9 mouse cellular contexts compared by ENCODE assay signal in the genomic region with DNA sequence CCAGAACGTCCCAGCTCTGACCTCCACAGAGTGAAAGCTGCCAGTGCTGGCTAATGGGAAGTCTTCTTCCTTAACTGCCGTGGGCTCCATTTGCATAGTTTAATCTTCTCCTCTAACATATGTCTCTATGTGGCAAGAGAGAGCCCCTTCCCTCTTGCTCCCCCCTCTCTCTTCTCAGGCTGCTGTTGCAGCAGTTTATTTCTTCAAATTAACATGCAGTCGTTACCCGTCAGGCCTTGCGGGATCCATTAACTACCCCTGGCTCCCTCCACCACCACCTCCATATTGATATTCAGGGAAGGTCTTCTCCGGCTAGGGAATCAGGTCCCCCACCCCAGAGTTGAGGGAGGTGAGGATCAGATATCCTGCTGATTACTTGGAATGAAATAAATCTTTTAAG. TPM values are rescaled to one million over a fixed set of nuclear protein-coding genes. Genes with fewer than 3 reads are reported as not detected.
DNase-seq lines count a peak whose midpoint lies in the region; ATAC-seq and TF ChIP-seq lines count a peak whose summit lies in the region.
"Had no signal": no experiment of that assay in that cellular context is flagged by ENCODE, and none has a peak within 500 bp of the region (broad histone marks: within the 10 kb centered on the region; RNA-seq: fewer than 3 reads in every experiment).

No protein-coding gene starts in this region.

- H3K36me3 ChIP-seq in embryonic facial prominence, embryonic 12.5 days, result peaks cover 23% of the 10 kb centered on the region
- H3K36me3 ChIP-seq in embryonic facial prominence, embryonic 15.5 days, result peaks cover 31% of the 10 kb centered on the region; the same call in 1 of the 2 replicates
- peaks cover 24% of the 10 kb centered on the region for H3K36me3 ChIP-seq in hindbrain, embryonic 14.5 days (replicated peaks; ENCODE audit: control insufficient read depth, insufficient read depth)
- peaks cover 29% of the 10 kb centered on the region for H3K36me3 ChIP-seq in midbrain, embryonic 13.5 days

- H3K27me3 ChIP-seq in embryonic facial prominence, embryonic 12.5 days, result no peaks in the 10 kb centered on the region
- no peaks in the 10 kb centered on the region for H3K27me3 ChIP-seq in embryonic facial prominence, embryonic 15.5 days
- no peaks in the 10 kb centered on the region for H3K27me3 ChIP-seq in hindbrain, embryonic 14.5 days (ENCODE audit: control insufficient read depth, insufficient read depth, low read length)
- H3K27me3 ChIP-seq in midbrain, embryonic 13.5 days, result no peaks in the 10 kb centered on the region

- ATAC-seq in embryonic facial prominence, embryonic 12.5 days (ENCODE audit: insufficient number of reproducible peaks, insufficient read depth, low FRiP score, low TSS enrichment), result no peak
- ATAC-seq in embryonic facial prominence, embryonic 15.5 days (ENCODE audit: insufficient number of reproducible peaks, low FRiP score, low TSS enrichment, low read depth), result no peak
- no peak; the same call in 1 of the 2 replicates for ATAC-seq in hindbrain, embryonic 14.5 days (ENCODE audit: low FRiP score)
- no peak for ATAC-seq in midbrain, embryonic 13.5 days

- no peaks in the 10 kb centered on the region for H3K9me3 ChIP-seq in embryonic facial prominence, embryonic 12.5 days
- H3K9me3 ChIP-seq in embryonic facial prominence, embryonic 15.5 days (replicated peaks), result no peaks in the 10 kb centered on the region
- H3K9me3 ChIP-seq in hindbrain, embryonic 14.5 days (ENCODE audit: control insufficient read depth, low read length), result no peaks in the 10 kb centered on the region
- no peaks in the 10 kb centered on the region for H3K9me3 ChIP-seq in midbrain, embryonic 13.5 days

- peak overlapping the region; percentile 85 for H3K27ac ChIP-seq in embryonic facial prominence, embryonic 12.5 days
- H3K27ac ChIP-seq in embryonic facial prominence, embryonic 15.5 days (replicated peaks), result 0 out of 2 replicates have a peak overlapping the region, but pooled peaks have one; percentile 39
- H3K27ac ChIP-seq in hindbrain, embryonic 14.5 days, result peak overlapping the region; percentile 98
- H3K27ac ChIP-seq in midbrain, embryonic 13.5 days, result peak overlapping the region; percentile 99
- no peak overlapping the region for H3K27ac ChIP-seq in gastrocnemius, adult 2 months

- H3K9ac ChIP-seq in embryonic facial prominence, embryonic 12.5 days, result no peak overlapping the region
- H3K9ac ChIP-seq in embryonic facial prominence, embryonic 15.5 days, result no peak overlapping the region
- H3K9ac ChIP-seq in hindbrain, embryonic 14.5 days, result no peak overlapping the region; the same call in 1 of the 2 replicates
- H3K9ac ChIP-seq in midbrain, embryonic 13.5 days (replicated peaks), result peak overlapping the region; percentile 43; the same call in 1 of the 2 replicates

- no peak overlapping the region for H3K4me2 ChIP-seq in embryonic facial prominence, embryonic 12.5 days (replicated peaks)
- H3K4me2 ChIP-seq in embryonic facial prominence, embryonic 15.5 days (replicated peaks), result no peak overlapping the region
- H3K4me2 ChIP-seq in hindbrain, embryonic 14.5 days (replicated peaks), result no peak overlapping the region
- H3K4me2 ChIP-seq in midbrain, embryonic 13.5 days (replicated peaks), result no peak overlapping the region

- DNase-seq in hindbrain, embryonic 14.5 days (ENCODE audit: low spot score), result no peak
- no peak for DNase-seq in retina, embryonic 14.5 days (ENCODE audit: low spot score)
- no peak for DNase-seq in gastrocnemius, adult 2 months
- no peak for DNase-seq in layer of hippocampus, adult 18-20 months (ENCODE audit: low spot score in 2 of 2)
- DNase-seq: liver had no signal

- TF ChIP-seq CTCF in gastrocnemius, adult 2 months (IDR thresholded peaks at IDR 0.05), result no peak

- H3K4me1 ChIP-seq in embryonic facial prominence, embryonic 12.5 days, result peaks cover 72% of the 10 kb centered on the region
- peaks cover 66% of the 10 kb centered on the region for H3K4me1 ChIP-seq in embryonic facial prominence, embryonic 15.5 days
- peaks cover 71% of the 10 kb centered on the region for H3K4me1 ChIP-seq in hindbrain, embryonic 14.5 days (replicated peaks; ENCODE audit: control insufficient read depth, insufficient read depth, low read length)
- peaks cover 75% of the 10 kb centered on the region for H3K4me1 ChIP-seq in midbrain, embryonic 13.5 days (replicated peaks)

- no peak overlapping the region for H3K4me3 ChIP-seq in embryonic facial prominence, embryonic 12.5 days
- H3K4me3 ChIP-seq in embryonic facial prominence, embryonic 15.5 days (replicated peaks), result no peak overlapping the region
- no peak overlapping the region for H3K4me3 ChIP-seq in hindbrain, embryonic 14.5 days (replicated peaks; ENCODE audit: low read length)
- no peak overlapping the region for H3K4me3 ChIP-seq in midbrain, embryonic 13.5 days (replicated peaks)
- no peak overlapping the region for H3K4me3 ChIP-seq in gastrocnemius, adult 2 months

- WGBS in embryonic facial prominence, embryonic 12.5 days, result 46% methylated on average over 6 of the region's 6 CpGs
- 43% methylated on average over 6 of the region's 6 CpGs for WGBS in embryonic facial prominence, embryonic 15.5 days
- 37% methylated on average over 6 of the region's 6 CpGs for WGBS in hindbrain, embryonic 14.5 days
- 38% methylated on average over 6 of the region's 6 CpGs for WGBS in midbrain, embryonic 13.5 days

- intact Hi-C loops in gastrocnemius, adult 2 months (cut with DNase I), result no loop called here

RNA-seq across cellular contexts. Expression of gene Gpr84, which starts 13.1 kb away (rescaled TPM):
- 0.47 and 0.67 TPM in 2 replicates for polyA plus RNA-seq in embryonic facial prominence, embryonic 12.5 days (2016; fragmentation: Nextera tagmentation; extraction: Ambion mirVana)
- polyA plus RNA-seq in embryonic facial prominence, embryonic 15.5 days (2015; fragmentation: Nextera tagmentation; extraction: Ambion mirVana), result 0.50 and 0.73 TPM in 2 replicates
- polyA plus RNA-seq in hindbrain, embryonic 14.5 days (2014; fragmentation: Nextera tagmentation; extraction: Ambion mirVana), result 0.12 and 0.39 TPM in 2 replicates
- 0.18 and 0.94 TPM in 2 replicates for polyA plus RNA-seq in midbrain, embryonic 13.5 days (2015; fragmentation: Nextera tagmentation; extraction: Ambion mirVana)
- not detected for total RNA-seq in gastrocnemius, adult 2 months (2021)
- total RNA-seq in layer of hippocampus, adult 18-20 months (2021), result under 1 TPM; 0.54 to 0.63 TPM

RNA-seq across cellular contexts. Expression of gene Copz1, which starts 24.8 kb away (rescaled TPM):
- polyA plus RNA-seq in embryonic facial prominence, embryonic 12.5 days (2016; fragmentation: Nextera tagmentation; extraction: Ambion mirVana), result 257 and 268 TPM in 2 replicates
- polyA plus RNA-seq in embryonic facial prominence, embryonic 15.5 days (2015; fragmentation: Nextera tagmentation; extraction: Ambion mirVana), result 264 and 279 TPM in 2 replicates
- polyA plus RNA-seq in hindbrain, embryonic 14.5 days (2014; fragmentation: Nextera tagmentation; extraction: Ambion mirVana), result 214 and 220 TPM in 2 replicates
- 218 and 221 TPM in 2 replicates for polyA plus RNA-seq in midbrain, embryonic 13.5 days (2015; fragmentation: Nextera tagmentation; extraction: Ambion mirVana)
- total RNA-seq in gastrocnemius, adult 2 months (2021), result 10 to 100 TPM; 38.5 to 41.4 TPM
- 100 to 1,000 TPM in 1 of 2 experiments, 10 to 100 TPM in 1; 97.0 to 100 TPM for total RNA-seq in layer of hippocampus, adult 18-20 months (2021)

RNA-seq across cellular contexts. Expression of gene Nfe2, which starts 39.1 kb away (rescaled TPM):
- polyA plus RNA-seq in embryonic facial prominence, embryonic 12.5 days (2016; fragmentation: Nextera tagmentation; extraction: Ambion mirVana), result 4.9 and 5.2 TPM in 2 replicates
- 2.0 and 2.3 TPM in 2 replicates for polyA plus RNA-seq in embryonic facial prominence, embryonic 15.5 days (2015; fragmentation: Nextera tagmentation; extraction: Ambion mirVana)
- 0.90 and 1.1 TPM in 2 replicates for polyA plus RNA-seq in hindbrain, embryonic 14.5 days (2014; fragmentation: Nextera tagmentation; extraction: Ambion mirVana)
- polyA plus RNA-seq in midbrain, embryonic 13.5 days (2015; fragmentation: Nextera tagmentation; extraction: Ambion mirVana), result 0.75 and 0.82 TPM in 2 replicates
- total RNA-seq in gastrocnemius, adult 2 months (2021), result not detected
- not detected for total RNA-seq in layer of hippocampus, adult 18-20 months (2021)
- total RNA-seq: layer of hippocampus, adult 8-10 months had no signal

RNA-seq across cellular contexts. Expression of gene Zfp385a, which starts 42.6 kb away (rescaled TPM):
- polyA plus RNA-seq in embryonic facial prominence, embryonic 12.5 days (2016; fragmentation: Nextera tagmentation; extraction: Ambion mirVana), result 12.6 and 14.5 TPM in 2 replicates
- 16.1 and 18.9 TPM in 2 replicates for polyA plus RNA-seq in embryonic facial prominence, embryonic 15.5 days (2015; fragmentation: Nextera tagmentation; extraction: Ambion mirVana)
- 25.7 and 25.9 TPM in 2 replicates for polyA plus RNA-seq in hindbrain, embryonic 14.5 days (2014; fragmentation: Nextera tagmentation; extraction: Ambion mirVana)
- polyA plus RNA-seq in midbrain, embryonic 13.5 days (2015; fragmentation: Nextera tagmentation; extraction: Ambion mirVana), result 15.1 and 17.9 TPM in 2 replicates
- total RNA-seq in gastrocnemius, adult 2 months (2021), result 10 to 100 TPM in 1 of 2 experiments, 1 to 10 TPM in 1; 8.0 to 13.0 TPM
- 10 to 100 TPM; 43.7 to 49.8 TPM for total RNA-seq in layer of hippocampus, adult 18-20 months (2021)

RNA-seq across cellular contexts. Expression of gene Hnrnpa1, which starts 57.1 kb away (rescaled TPM):
- polyA plus RNA-seq in embryonic facial prominence, embryonic 12.5 days (2016; fragmentation: Nextera tagmentation; extraction: Ambion mirVana), result 1,204 and 1,244 TPM in 2 replicates
- 667 and 669 TPM in 2 replicates for polyA plus RNA-seq in embryonic facial prominence, embryonic 15.5 days (2015; fragmentation: Nextera tagmentation; extraction: Ambion mirVana)
- 526 and 623 TPM in 2 replicates for polyA plus RNA-seq in hindbrain, embryonic 14.5 days (2014; fragmentation: Nextera tagmentation; extraction: Ambion mirVana)
- 1,022 and 1,113 TPM in 2 replicates for polyA plus RNA-seq in midbrain, embryonic 13.5 days (2015; fragmentation: Nextera tagmentation; extraction: Ambion mirVana)
- total RNA-seq in gastrocnemius, adult 2 months (2021), result 10 to 100 TPM; 93.9 to 98.7 TPM
- total RNA-seq in layer of hippocampus, adult 18-20 months (2021), result 100 to 1,000 TPM; 239 to 256 TPM
